Mouse (Mus musculus) gastrocnemius, postnatal 10 days (tissue): Measurements from ENCODE around the gene Gm17490. TPM values are rescaled to one million over a fixed set of nuclear protein-coding genes. Genes with fewer than 3 reads are reported as not detected.

Experiments used
- DNase-seq: peaks from one replicate; pipeline ENCODE4 v3.0.0; 2021; ENCODE audit warnings: mixed read lengths
- long read RNA-seq, 2 experiments: library from polyadenylated mRNA; stranded (forward); transcript quantifications; one replicate each; pipeline ENCODE4 v2.0.0; 2021
- total RNA-seq, 2 experiments: library from RNA; stranded (reverse); gene quantifications; 2 replicates each; pipeline ENCODE4 v1.2.3; 2021

The Gm17490 gene
- total RNA-seq, result not detected
- long read RNA-seq, experiment 1, result 0 reads
- long read RNA-seq, experiment 2, result 0 reads

DNA sequence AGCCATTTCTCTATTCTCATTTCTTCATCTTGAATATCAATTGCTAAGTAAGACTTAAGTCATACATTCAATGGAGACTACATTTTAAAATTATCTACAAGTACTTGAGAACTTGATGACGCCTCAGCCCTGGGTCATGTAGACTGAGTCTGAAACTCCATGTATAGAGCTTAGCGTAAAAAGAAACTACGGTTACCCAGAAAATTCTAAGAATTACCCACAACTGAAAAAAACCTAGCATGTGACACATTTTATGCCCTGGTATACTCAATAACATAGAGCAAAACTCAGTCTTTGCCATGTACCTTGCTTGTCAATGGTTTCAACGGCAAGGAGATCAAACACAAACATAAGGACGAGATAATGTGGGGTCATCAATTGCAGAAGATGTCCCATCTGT, at the start of gene Gm17490:
TSS of gene Gm17490 (minus strand) at position 375 of the 400 bp plus-strand sequence.
- no peak for DNase-seq

DNA sequence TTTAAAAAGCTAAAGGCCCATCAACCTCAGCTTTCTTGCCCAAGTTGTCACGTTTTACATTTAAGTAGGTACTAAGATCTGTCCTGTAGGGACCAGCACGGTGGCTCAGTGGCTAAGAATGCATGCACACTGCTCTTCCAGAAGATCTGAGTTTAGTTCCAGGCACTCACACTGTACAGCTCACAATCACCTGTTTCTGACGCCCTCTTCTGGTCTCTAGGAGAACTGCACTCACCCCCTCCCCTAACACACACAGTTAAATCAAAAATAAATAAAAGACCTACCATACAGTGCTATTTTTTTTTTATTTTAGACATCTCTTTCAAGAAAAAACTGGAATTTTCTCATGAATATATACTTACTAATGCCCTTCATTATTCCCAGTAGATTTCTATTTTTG, 46.1 kb upstream of the Gm17490 start:
- DNase-seq, result no peak

DNA sequence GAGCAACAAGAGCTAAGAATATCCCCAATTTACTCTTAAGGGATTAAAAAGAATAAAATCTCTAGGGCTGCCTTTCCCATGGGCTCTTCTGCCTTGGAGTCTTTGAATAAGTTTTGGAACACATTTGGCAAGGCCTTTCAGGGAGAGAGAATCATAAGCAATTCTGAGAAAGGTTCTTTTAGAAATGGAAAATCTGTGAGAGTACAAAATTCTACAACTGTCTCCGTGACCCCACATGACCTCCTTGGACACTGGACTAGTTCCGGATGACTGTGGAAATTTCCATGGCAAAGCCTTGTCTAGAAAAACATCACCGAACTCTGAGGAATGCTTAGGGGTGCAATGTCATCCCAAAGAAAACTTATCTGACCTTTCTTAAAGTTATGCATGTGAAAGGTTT, 39.3 kb upstream of the Gm17490 start:
- no peak for DNase-seq

DNA sequence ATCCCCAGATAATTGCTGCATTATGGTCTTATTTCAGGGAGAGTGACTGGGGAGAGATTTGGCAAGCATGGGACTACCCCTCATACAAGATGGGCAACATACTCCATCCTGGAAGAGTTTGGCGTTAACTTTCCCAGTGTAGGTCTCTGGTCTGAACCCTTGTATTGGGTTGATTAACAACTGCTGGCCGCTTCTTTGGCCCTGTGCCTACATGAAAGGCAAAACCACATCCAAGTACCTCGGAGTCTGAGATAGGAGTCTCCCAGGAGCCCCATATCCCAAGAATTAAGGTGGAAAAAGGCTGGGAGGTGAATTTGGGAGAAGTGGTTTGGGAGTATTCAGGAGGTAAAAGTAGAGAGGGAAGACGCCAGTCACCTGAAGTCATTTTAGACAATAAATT, 38.7 kb upstream of the Gm17490 start:
- no peak for DNase-seq

DNA sequence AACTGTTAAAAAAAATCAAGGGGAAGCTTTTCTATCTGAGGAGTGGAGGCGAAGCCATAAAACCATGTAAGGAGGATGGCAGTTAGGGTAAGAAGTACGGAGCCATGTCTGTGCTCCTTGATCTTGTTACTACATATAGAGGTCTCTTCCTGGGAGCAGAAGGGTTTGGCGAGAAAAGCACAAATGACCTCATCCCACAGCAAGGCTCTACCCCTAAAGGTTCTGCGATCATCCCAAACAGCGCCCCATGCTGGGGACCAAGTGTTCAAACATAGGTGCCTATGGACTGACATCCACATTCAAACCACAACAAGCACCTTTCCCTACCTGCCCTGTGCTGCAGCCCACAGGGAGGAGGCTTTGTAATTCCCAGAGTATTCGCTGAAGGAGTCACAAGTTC, 38.3 kb upstream of the Gm17490 start:
- DNase-seq, result peak; percentile 40

DNA sequence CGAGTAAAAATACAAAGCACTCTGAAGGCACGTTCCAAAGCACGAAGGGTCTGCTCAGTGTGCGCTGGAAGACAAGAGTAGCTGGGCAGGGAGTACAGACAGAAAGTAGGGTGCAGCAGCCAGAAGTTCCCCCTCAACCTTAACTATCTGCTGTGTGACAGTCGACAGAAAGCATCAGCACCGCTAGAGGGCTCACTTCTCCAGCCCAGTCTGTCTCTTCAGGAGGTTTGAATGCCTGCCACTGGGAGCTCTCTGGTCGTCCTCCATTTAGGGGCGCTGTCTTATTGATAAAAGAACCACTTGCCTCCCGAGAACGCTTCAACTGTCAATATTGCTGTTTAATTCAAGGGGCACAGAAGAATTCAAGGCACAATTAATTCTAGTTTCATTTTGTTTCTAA, 37.9 kb upstream of the Gm17490 start:
- DNase-seq, result peak; percentile 75

DNA sequence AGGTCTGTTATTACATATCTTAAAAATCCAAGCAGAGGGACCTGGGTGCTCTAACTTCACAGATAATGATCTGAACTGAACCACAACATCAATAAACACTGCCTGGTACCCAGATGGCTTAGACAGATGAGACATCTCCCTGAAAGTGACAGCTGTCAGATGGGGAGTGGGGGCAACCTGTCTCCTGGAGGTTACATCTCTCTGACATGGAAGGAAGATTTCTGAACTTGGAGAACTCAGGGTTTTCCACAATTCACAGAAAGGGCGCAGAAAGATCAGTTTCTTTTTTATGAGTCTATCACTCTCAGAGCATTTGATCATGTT, 36.8 kb upstream of the Gm17490 start:
- no peak for DNase-seq

DNA sequence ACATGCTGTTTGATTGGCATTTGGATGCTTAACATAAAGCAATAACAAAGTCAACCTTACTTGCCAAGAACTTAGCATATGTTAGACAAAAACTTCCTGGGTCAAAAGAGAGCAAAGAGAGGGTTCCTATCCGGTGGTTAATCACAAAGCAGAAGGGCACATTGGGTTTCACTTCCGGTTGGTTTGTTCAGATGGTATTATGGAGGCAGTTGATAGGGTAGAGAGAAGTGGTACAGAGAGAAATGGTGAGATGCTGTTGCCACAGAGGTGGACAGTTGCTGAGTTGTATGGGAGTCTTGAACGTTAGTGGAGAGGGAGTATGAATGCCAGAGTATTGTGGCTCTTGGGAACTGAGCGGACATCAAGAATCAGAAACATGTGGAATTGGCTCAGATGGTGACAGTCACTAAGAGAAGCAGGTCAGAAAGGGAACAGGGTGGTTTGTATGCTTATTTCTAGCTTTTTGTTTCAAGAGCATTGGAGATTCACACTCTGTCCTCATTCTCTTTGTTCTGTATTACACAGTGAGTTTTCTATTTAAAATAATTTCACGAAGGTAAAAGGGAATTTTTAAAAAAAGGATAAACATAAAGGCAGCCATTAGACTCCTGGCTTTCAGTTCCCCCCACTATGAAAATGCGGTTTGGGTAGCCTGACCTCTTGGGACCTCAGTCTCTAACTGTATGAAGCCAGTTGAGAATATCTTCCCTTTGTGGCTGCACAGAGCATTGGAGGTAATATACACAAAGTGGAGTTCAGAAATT, 36.3 kb upstream of the Gm17490 start:
- no peak for DNase-seq

DNA sequence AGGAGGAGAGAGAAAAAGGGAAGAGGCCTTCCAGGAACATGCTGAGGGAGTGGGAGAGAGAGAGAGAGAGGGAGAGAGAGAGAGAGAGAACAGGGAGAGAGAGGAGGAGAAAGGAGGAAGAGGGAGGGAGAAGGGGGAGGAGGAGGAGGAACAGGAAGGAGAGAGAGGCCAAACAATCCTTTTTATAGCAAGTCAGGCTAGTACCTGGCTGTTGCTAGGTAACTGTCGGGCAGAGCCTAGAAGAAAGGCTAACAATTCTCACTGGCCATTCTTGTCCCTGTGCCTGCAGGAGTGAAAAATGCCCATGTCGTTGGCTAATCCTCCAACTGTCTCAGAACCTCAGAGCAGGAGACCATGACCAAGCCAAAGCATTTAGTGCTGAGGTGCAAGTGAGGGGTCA, 33.2 kb upstream of the Gm17490 start:
- DNase-seq, result no peak

DNA sequence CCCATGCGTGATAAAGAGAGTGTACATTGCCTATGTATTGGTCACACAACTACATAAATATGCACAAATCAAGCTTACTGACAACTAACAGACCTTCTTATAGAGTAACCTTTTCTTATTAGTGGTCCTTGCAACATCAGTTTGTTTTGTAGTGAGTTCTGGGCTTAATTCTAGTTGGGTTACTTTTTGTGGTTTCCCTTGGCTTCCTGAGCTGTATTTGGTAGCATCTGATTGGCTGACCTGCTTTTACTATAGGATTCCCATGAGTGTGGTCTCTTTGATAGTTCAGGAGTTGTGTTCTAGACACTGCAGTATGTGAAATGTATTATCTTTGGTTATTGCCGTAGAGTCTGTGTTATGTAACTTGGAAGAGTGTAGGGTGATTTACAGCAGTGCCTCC, 31.5 kb upstream of the Gm17490 start:
- no peak for DNase-seq

DNA sequence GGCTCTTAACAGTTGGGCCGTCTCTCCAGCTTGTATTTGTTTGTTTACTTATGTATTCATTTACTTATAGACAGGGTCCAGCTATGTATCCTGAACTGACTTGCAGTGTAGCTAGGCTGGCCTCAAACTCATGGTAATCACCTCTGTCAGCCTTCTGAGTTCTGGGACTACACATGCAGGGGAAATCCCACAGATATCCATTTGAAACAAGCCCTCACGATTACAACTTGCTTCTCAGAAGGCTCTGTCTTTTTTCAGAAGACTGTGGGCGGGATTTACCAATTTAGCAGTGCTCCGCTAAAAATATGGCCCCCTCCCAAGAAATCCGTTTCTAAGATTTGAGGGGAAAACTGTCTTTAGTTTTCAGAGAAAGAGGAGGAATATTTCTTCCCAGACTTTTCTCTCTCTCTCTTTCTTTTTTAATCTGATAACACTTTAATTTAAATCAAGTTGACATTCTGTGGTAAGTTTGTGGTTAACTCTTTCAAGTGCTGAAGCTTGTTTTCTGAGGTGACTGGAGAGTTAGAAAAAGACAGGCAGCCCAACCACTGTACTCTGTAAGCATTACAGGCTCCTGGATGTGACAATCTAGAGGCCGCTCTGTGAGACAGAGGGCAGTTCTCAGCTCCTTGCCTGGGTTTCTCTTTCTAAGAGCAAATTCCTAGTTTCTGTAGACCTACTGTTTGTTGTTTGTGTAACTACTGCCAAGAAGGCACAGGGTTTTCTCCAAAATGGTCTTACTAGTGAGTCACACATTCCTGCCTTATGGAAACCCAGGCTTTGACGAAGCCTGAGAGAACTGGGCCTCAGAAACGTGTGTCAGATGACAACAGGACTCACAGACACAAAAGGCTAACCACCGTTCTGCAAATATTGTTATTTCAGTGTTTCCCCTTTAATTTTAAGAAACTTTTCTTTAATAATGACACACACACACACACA, 29.2 kb upstream of the Gm17490 start:
- no peak for DNase-seq

DNA sequence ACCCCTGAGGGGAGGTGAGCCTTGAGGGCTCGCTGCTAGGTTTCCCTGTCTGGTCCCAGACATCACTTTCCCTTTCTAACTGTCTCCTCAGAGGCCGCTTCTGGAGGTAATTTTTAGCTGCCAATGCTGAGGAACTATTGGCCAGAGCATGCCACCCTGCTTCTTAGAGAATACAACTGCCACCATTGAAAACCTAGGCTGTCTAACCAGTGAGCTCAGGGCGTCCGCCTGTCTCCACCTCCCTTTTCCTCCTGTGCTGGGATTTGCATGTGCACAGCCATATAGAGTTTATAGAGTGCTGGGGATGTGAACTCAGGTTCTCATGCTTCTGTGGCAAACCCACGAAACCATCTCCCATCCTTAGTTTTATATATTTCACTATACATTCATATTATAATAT, 27.7 kb upstream of the Gm17490 start:
- DNase-seq, result no peak

DNA sequence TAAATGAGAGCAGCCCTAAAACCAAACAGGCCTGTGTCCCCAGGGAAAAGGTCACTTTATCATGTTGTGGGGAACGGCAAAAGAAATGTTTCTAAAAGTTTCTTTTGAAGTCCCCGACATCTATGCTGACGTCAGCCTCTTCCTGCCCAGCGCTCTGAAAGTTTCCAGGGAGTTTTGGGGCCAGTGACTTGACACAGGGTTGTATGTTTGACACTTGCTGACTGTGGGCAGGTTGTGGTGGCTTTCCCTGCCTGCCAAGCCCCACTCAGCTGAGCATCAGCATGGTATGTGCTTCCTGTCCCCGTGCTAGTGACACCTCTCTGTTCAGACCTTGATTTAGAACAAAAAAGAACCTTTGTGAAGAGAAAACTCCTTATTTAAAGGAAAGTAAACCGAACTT, 27.3 kb upstream of the Gm17490 start:
- DNase-seq, result no peak

DNA sequence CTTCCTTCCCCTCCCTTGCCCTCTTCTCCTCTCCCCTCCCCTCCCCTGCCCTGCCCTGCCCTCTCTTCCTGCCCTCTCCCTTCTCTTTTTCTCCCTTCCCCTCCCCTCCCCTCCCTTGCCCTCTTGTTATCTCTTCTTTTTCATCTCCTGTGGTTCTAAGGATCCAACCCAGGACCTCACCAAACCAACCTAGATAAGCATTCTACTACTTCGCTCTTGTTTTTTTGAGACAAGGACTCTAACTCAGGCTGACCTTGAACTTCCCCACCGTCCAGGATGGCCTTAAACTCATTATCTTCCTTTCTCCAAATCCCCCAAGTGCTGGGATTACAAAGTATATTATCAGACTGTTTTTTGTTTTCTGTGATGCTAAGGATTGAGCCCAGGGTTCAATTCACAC, 26.7 kb upstream of the Gm17490 start:
- DNase-seq, result no peak

DNA sequence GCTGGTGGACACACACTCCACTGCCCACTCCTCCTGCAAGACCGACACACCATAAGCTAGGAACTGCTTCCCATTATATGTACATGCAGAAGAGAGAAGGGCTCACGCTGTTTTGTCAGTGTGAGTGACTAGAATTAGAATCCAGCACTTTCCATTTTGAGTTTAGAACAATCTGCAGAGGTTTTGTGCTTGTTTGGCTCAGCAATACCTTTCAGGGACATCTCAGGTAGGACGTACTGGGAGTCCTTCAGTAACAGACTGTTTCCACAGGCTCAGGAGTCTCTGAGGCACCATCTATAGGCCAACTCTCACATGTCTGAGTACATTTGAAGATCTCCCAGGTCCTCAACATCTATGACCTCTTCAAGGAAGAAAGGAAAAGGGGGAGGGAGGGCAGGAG, 26.1 kb upstream of the Gm17490 start:
- no peak for DNase-seq

DNA sequence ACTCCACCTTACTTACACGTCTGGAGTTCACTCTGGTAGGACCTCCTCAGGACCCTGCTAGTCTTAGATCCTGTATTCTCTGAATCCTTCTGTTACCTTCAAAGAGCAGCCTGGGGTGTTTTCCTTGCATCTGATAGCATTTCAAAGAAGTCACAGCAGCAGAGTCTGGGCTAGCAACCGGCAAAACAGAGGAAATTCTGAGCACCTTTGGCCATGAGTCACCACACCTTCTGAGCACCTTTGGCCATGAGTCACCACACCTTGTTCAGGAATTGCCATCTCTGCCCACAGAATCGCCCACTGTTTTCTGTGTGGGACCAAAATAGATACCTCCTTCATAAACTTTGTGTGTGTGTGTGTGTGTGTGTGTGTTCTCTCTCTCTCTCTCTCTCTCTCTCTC, 25.4 kb upstream of the Gm17490 start:
- no peak for DNase-seq

DNA sequence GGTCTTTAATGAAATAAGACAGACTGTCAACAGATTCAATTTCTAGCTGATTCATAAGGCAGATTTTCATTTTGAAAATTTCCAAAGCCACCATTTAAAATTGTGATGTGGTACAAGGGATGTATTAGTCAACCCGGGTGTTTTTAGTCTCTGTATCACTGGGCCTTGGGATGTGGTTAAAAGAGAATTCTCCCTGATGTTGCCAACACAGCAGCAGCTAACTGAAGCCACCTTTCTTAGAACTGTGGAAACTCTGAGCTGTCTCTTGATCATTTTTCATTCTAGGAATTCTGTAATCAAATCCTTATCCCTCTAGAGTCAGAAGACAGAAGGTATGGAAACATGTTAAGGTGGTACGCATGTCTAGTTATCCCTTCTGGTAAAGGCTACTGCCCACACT, 19.2 kb upstream of the Gm17490 start:
- DNase-seq, result no peak

DNA sequence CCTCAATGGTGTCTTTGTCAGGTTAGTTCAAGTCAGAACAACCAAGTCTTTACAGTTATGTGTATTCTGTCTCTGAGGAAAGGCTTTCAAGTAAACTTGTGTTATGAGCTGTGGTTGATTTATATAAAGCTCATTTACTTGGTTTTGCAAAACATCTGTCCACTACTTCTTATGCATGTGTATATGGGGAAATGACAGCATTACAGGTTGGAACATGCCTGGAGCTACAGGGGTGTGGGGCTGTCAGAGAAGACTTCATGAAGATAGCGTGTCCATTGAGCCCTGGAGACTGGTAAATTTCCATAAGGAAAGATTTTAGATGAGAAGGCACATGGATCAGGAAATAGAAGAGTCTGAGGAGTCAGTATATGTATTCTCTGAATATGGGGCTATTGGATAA, 18.0 kb upstream of the Gm17490 start:
- DNase-seq, result no peak

DNA sequence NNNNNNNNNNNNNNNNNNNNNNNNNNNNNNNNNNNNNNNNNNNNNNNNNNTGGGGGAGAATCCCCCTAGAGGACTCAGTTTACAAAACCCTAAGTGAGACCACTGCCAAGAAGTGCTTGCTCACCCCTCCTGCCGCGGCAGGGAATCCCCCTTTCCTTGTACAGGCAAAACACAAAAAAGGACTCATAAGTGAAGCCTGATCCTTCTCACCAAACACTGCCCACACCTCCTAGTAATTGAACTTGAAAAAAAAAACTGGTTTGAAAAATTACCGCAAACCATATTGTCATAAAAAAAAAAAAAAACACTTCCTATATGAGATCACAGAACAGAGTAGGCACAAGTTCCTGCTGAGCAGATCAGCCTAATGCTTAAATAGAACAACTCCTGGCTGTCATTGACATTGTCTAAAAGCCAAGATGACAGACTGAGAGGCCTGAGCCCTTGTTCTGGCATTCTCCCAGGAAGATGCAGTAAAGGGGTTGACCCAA, 16.4 kb upstream of the Gm17490 start, which contains the start of gene Il2ra:
TSS of gene Il2ra (plus strand) at position 357 of the 491 bp plus-strand sequence.
- no peak for DNase-seq

DNA sequence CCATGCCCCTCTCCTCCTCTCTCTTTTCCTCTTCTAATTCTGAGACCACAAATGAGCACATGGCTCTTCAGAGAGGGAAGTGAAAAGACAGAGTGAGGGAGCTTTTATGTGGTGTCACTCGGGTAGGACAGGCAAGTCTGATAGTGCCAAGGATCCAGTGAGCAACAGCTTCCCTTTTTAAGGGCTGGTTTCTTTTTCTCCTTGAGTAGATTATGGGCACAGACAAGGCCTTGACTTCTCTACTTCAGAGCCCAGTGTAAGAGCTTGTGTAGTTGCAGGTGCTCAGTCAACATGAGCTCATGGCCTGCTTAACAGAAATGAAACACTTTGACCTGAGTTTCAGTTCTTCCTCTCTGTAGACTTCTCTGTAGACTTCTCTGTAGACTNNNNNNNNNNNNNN, 11.1 kb upstream of the Gm17490 start:
- DNase-seq, result no peak

DNA sequence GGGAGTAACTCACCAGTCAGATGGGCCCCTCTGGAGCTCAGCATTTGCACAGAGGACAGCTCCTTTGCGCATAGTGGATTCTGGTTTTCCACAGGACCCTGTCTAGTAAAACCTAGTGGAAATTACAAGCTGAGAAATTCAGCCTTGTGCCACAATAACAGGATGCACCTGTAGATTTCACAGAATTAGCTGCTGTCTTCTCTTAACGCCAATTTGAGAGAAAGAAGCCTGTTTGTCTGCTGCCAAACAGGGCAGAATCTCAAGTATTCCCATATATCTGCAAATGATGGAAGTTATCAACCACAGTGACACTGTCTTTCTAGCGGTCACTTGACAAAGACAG, 10.0 kb upstream of the Gm17490 start:
- no peak for DNase-seq

DNA sequence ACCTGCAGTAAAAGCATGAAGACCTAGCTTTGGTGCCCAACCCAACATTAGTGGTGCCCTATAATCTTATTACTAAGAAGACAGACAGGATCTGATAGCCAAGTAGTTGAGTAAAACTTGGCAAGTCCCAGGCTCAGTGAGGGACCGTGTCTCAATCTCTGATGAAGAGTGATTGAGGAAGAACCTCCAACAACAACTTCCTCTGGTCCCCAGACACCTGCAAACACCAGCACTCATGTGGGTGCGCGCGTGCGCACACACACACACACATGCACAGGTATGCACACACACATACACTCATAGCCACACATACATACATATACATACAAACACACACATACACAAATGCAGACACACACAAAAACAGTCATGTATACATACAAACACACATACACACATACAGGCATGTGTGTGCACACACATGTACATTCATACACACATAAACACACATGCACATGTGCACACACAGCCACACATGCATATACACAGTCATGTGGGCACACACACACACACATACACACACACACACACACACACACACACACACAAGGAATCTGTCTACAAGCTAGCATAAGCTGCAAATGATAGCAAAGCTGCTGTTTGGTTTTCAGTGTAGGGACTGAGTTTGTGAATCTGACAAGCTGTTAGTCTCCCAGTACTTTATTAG, 9.5 kb upstream of the Gm17490 start:
- DNase-seq, result no peak

DNA sequence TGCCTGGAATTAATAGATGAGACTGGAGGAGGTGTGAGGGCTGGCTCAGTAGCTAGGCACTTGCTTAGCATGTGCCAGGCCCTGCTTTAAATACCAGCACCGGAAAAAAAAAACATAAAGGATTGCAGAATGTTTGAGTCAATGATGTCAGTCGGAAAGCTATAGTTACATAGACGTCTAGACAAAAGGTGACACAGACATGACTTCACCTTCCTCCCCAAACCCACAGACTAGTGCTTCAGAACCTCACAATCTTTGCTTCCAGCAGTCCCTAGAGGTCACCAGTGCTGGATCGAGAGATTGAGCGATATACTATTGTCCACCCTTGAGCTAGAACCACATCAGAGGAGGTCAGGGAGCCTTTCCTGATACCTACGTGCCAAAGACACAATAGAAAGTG, 9.0 kb upstream of the Gm17490 start:
- no peak for DNase-seq
